Mouse (Mus musculus): ENCODE data around the gene 4930524N10Rik.

DNA sequence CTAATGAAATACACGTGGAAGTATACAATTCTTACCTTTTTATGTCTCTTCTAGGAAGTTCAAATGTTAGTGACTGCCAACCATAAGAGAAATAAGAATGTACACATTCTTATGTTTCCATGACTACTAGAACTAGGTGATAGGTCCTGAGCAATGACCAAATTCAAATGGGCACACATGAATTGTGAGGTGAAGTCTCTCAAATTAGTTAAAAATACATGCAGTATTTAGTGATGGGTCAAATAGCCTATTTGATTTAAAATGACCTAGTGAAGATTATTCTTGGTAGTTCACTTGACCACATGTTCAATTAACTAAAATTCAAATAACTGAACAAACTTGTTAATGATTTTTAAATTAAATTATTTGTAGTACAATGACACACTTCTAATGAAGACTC is at the start of gene 4930524N10Rik:
- TF ChIP-seq CTCF (IDR thresholded peaks at IDR 0.05; ENCODE audit: low read depth) (no peak), EP300 (IDR thresholded peaks at IDR 0.05; ENCODE audit: low read depth) (no peak)
